In the genomic region with DNA sequence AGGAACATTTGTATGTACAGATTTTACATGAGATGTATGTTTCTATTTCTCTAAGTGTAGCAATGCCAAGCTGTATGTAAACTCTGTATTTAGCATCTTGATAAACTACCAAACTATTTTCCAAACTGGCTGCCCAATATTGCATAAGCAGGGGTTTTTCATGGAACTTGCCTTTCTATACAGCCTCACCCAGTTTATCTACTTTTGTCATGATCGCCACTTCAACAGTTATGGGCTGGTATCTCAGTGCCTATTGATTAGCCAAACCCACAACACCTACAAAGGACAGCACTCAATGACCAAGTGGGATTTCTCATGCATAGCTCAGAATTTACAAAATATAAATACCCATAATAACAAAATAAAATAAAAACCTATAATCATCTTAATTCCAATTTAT, we compare ENCODE assay signal across 30 mouse cellular contexts. TPM values are rescaled to one million over a fixed set of nuclear protein-coding genes. Genes with fewer than 3 reads are reported as not detected.
DNase-seq lines count a peak whose midpoint lies in the region; ATAC-seq and TF ChIP-seq lines count a peak whose summit lies in the region.
"Had no signal": no experiment of that assay in that cellular context is flagged by ENCODE, and none has a peak within 500 bp of the region (broad histone marks: within the 10 kb centered on the region; RNA-seq: fewer than 3 reads in every experiment).

No protein-coding gene starts in this region.

- intact Hi-C loops in gastrocnemius, adult 2 months (cut with DNase I) = no loop called here

- ATAC-seq in liver, embryonic 13.5 days (ENCODE audit: low read depth) = peak; percentile 73
- ATAC-seq in liver, embryonic 16.5 days (ENCODE audit: low read depth) = peak; percentile 64
- ATAC-seq: forebrain, embryonic 15.5 days; hindbrain, postnatal 0 days; inflammation-experienced regulatory T-cells, adult 6 months; Patski had no signal

- 11% methylated on average over 1 of the region's 1 CpGs for WGBS in liver, embryonic 13.5 days (ENCODE audit: insufficient replicate concordance)
- WGBS in liver, embryonic 16.5 days (ENCODE audit: insufficient replicate concordance) = 14% methylated on average over 1 of the region's 1 CpGs

- H3K4me2 ChIP-seq in liver, embryonic 13.5 days = peak overlapping the region; percentile 41
- no peak overlapping the region for H3K4me2 ChIP-seq in liver, embryonic 16.5 days (ENCODE audit: low read depth, low read length)
- H3K4me2 ChIP-seq: embryonic facial prominence, embryonic 13.5 days; forebrain, embryonic 12.5 days; forebrain, embryonic 15.5 days; heart, embryonic 13.5 days; hindbrain, embryonic 14.5 days had no signal

- H3K27me3 ChIP-seq in liver, embryonic 13.5 days = no peaks in the 10 kb centered on the region
- H3K27me3 ChIP-seq in liver, embryonic 16.5 days (ENCODE audit: control insufficient read depth, insufficient read depth, low read depth, low read length) = no peaks in the 10 kb centered on the region
- H3K27me3 ChIP-seq: embryonic facial prominence, embryonic 13.5 days; forebrain, embryonic 12.5 days; forebrain, embryonic 15.5 days; heart, embryonic 13.5 days; Patski had no signal

- H3K4me1 ChIP-seq in liver, embryonic 13.5 days (replicated peaks) = peaks cover 65% of the 10 kb centered on the region
- peaks cover 20% of the 10 kb centered on the region for H3K4me1 ChIP-seq in liver, embryonic 16.5 days (ENCODE audit: control insufficient read depth, low read depth, low read length)
- H3K4me1 ChIP-seq: embryonic facial prominence, embryonic 13.5 days; forebrain, embryonic 12.5 days; forebrain, embryonic 15.5 days had no signal

- no peak overlapping the region; the same call in 1 of the 2 replicates for H3K9ac ChIP-seq in liver, embryonic 13.5 days
- no peak overlapping the region for H3K9ac ChIP-seq in liver, embryonic 16.5 days (ENCODE audit: low read depth, low read length)
- H3K9ac ChIP-seq: embryonic facial prominence, embryonic 13.5 days; forebrain, embryonic 12.5 days; forebrain, embryonic 15.5 days; heart, embryonic 13.5 days; hindbrain, embryonic 14.5 days had no signal

- H3K27ac ChIP-seq in gastrocnemius, adult 2 months = 0 out of 2 replicates have a peak overlapping the region, but pooled peaks have one; percentile 43
- H3K27ac ChIP-seq in liver, embryonic 13.5 days = peak overlapping the region; percentile 68
- H3K27ac ChIP-seq in liver, embryonic 16.5 days (ENCODE audit: low read length) = 0 out of 2 replicates have a peak overlapping the region, but pooled peaks have one; percentile 39
- H3K27ac ChIP-seq: embryonic facial prominence, embryonic 10.5 days; embryonic facial prominence, embryonic 13.5 days; forebrain, embryonic 12.5 days; forebrain, embryonic 15.5 days; heart, embryonic 10.5 days; heart, embryonic 13.5 days; hindbrain, embryonic 14.5 days; hindbrain, postnatal 0 days had no signal

- no peak for DNase-seq in gastrocnemius, adult 2 months
- DNase-seq in gastrocnemius, postnatal 10 days = no peak
- peak; percentile 53 for DNase-seq in c-Kit-positive CD71-positive TER-119-negative erythroid progenitor cells, embryonic 14.5 days (ENCODE audit: low read depth)
- no peak for DNase-seq in liver, embryonic 13.5 days
- no peak for DNase-seq in embryo, embryonic 9.5 days (ENCODE audit: extremely low spot score)
- DNase-seq in kidney, postnatal 14 days = no peak
- no peak for DNase-seq in cerebellum, adult 11 months
- DNase-seq: adrenal gland, postnatal 10 days; adrenal gland, postnatal 36 days; cerebellum, adult 18-20 months; cerebellum, adult 9-10 months; cerebellum, postnatal 25 days; gastrocnemius, postnatal 14 days; heart, adult 11 months; heart, postnatal 14 days; heart, postnatal 4 days had no signal

- TF ChIP-seq CTCF in gastrocnemius, adult 2 months (IDR thresholded peaks at IDR 0.05) = no peak

- H3K9me3 ChIP-seq in liver, embryonic 13.5 days (replicated peaks) = no peaks in the 10 kb centered on the region
- no peaks in the 10 kb centered on the region for H3K9me3 ChIP-seq in liver, embryonic 16.5 days (replicated peaks; ENCODE audit: control insufficient read depth, low read length)
- H3K9me3 ChIP-seq: embryonic facial prominence, embryonic 10.5 days; embryonic facial prominence, embryonic 13.5 days; forebrain, embryonic 12.5 days; forebrain, embryonic 15.5 days; G1E; heart, embryonic 10.5 days; heart, embryonic 13.5 days had no signal

- peaks cover 8% of the 10 kb centered on the region; the same call in 1 of the 2 replicates for H3K36me3 ChIP-seq in liver, embryonic 13.5 days
- no peaks in the 10 kb centered on the region for H3K36me3 ChIP-seq in liver, embryonic 16.5 days (ENCODE audit: control insufficient read depth, insufficient read depth)
- H3K36me3 ChIP-seq: embryonic facial prominence, embryonic 13.5 days; forebrain, embryonic 15.5 days; heart, embryonic 13.5 days had no signal

- no peak overlapping the region for H3K4me3 ChIP-seq in gastrocnemius, adult 2 months
- H3K4me3 ChIP-seq in liver, embryonic 13.5 days (replicated peaks) = no peak overlapping the region
- no peak overlapping the region for H3K4me3 ChIP-seq in liver, embryonic 16.5 days (ENCODE audit: low read depth, low read length)
- H3K4me3 ChIP-seq: embryonic facial prominence, embryonic 10.5 days; embryonic facial prominence, embryonic 13.5 days; erythroblast, embryonic 14.5 days; forebrain, embryonic 12.5 days; forebrain, embryonic 15.5 days; heart, embryonic 10.5 days; heart, embryonic 13.5 days had no signal

RNA-seq across cellular contexts. Expression of gene Podxl, which starts 25.7 kb away (rescaled TPM):
- 10 to 100 TPM; 22.0 to 31.9 TPM for total RNA-seq in gastrocnemius, adult 2 months (2021)
- total RNA-seq in gastrocnemius, postnatal 10 days (2021) = 10 to 100 TPM; 24.2 to 28.3 TPM
- 10.9 and 13.5 TPM in 2 replicates for polyA plus RNA-seq in liver, embryonic 13.5 days (2015; fragmentation: Nextera tagmentation; extraction: Ambion mirVana)
- 3.5 and 4.3 TPM in 2 replicates for polyA plus RNA-seq in liver, embryonic 16.5 days (2015; fragmentation: Nextera tagmentation; extraction: Ambion mirVana)
- total RNA-seq: CH12.LX had no signal
